Mouse (Mus musculus) heart, postnatal 10 days (tissue): ENCODE measurements around the gene Rab35. TPM values are rescaled to one million over a fixed set of nuclear protein-coding genes. Genes with fewer than 3 reads are reported as not detected.

Experiments used
- DNase-seq, 2 experiments: peaks; one replicate each; pipeline ENCODE4 v3.0.0; 2021
- intact Hi-C: fragments of 180-260 bp; cut with DNase I; formaldehyde crosslinking; loops from one replicate; pipeline ENCODE4 v1.15.1; 2025
- total RNA-seq, 2 experiments: library from RNA; stranded (reverse); gene quantifications; 2 replicates each; pipeline ENCODE4 v1.2.3; 2021

Gene Rab35
- total RNA-seq, 2 experiments from 2014 or later: 51.0 to 52.2 TPM

GRCm38 (mm10) chr5:115644192-115644591, 12.5 kb downstream of the Rab35 start:
- intact Hi-C loops: no loop called here
- no peak for DNase-seq

- intact Hi-C loops: no loop called here
These were observed 17.2 kb downstream of the Rab35 start for GRCm38 (mm10) chr5:115648876-115649275.

GRCm38 (mm10) chr5:115649699-115650098, 18.0 kb downstream of the Rab35 start:
- intact Hi-C loops: loop anchor here (5.0 to 10.0 kb wide), 2 partner anchors 83 to 365 kb away; partner anchors contain the start of gene Bicdl1
- DNase-seq: no peak

More at GRCm38 (mm10) chr5:115648876-115649275, 17.2 kb downstream of the Rab35 start:
- DNase-seq: no peak

- intact Hi-C loops: loop anchor here (5.0 to 10.0 kb wide), 2 partner anchors 81 to 364 kb away; partner anchors contain the start of gene Bicdl1
- DNase-seq: no peak
These were observed 19.2 kb downstream of the Rab35 start for GRCm38 (mm10) chr5:115650885-115651284.

- no peak for DNase-seq
- intact Hi-C loops: loop anchor here (5.0 to 10.0 kb wide), 2 partner anchors 80 to 363 kb away; partner anchors contain the start of gene Bicdl1
These were observed 20.1 kb downstream of the Rab35 start for GRCm38 (mm10) chr5:115651821-115652220.

GRCm38 (mm10) chr5:115652681-115653575, 21.2 kb downstream of the Rab35 start:
- intact Hi-C loops: loop anchor here (5.0 to 10.0 kb wide), 2 partner anchors 79 to 362 kb away; partner anchors contain the start of gene Bicdl1
- peak; percentile 100 for DNase-seq

GRCm38 (mm10) chr5:115653776-115654175, 22.1 kb downstream of the Rab35 start:
- no peak for DNase-seq
- intact Hi-C loops: loop anchor here (5.0 to 10.0 kb wide), 2 partner anchors 79 to 361 kb away; partner anchors contain the start of gene Bicdl1

GRCm38 (mm10) chr5:115656677-115657076, 25.0 kb downstream of the Rab35 start:
- intact Hi-C loops: loop anchor here (10.0 kb wide), 1 partner anchor 358 kb away; no protein-coding TSS in a partner anchor

GRCm38 (mm10) chr5:115657234-115657633, 25.5 kb downstream of the Rab35 start:
- intact Hi-C loops: loop anchor here (10.0 kb wide), 1 partner anchor 358 kb away; no protein-coding TSS in a partner anchor
- DNase-seq: no peak

More at GRCm38 (mm10) chr5:115656677-115657076, 25.0 kb downstream of the Rab35 start:
- DNase-seq: no peak

- no peak for DNase-seq
- intact Hi-C loops: loop anchor here (10.0 kb wide), 1 partner anchor 356 kb away; no protein-coding TSS in a partner anchor
These were observed 26.6 kb downstream of the Rab35 start for GRCm38 (mm10) chr5:115658352-115658751.

- intact Hi-C loops: no loop called here
- no peak for DNase-seq
These were observed 30.9 kb downstream of the Rab35 start for GRCm38 (mm10) chr5:115662658-115663057.

GRCm38 (mm10) chr5:115666366-115667065, 34.8 kb downstream of the Rab35 start:
- no peak for DNase-seq
- intact Hi-C loops: no loop called here

GRCm38 (mm10) chr5:115667210-115667609, 35.5 kb downstream of the Rab35 start:
- no peak for DNase-seq
- intact Hi-C loops: no loop called here

- DNase-seq: no peak
- intact Hi-C loops: no loop called here
These were observed 36.2 kb downstream of the Rab35 start for GRCm38 (mm10) chr5:115667894-115668293.

GRCm38 (mm10) chr5:115668986-115669385, 37.3 kb downstream of the Rab35 start:
- no peak for DNase-seq

GRCm38 (mm10) chr5:115669974-115670373, 38.3 kb downstream of the Rab35 start:
- intact Hi-C loops: no loop called here
- no peak for DNase-seq

More at GRCm38 (mm10) chr5:115668986-115669385, 37.3 kb downstream of the Rab35 start:
- intact Hi-C loops: no loop called here

- intact Hi-C loops: no loop called here
- DNase-seq: no peak
These were observed 38.7 kb downstream of the Rab35 start for GRCm38 (mm10) chr5:115670406-115670805.

GRCm38 (mm10) chr5:115671846-115672245, 40.1 kb downstream of the Rab35 start:
- DNase-seq: no peak
- intact Hi-C loops: no loop called here

GRCm38 (mm10) chr5:115685126-115685525, 53.4 kb downstream of the Rab35 start:
- no peak for DNase-seq
- intact Hi-C loops: no loop called here

GRCm38 (mm10) chr5:115686716-115687115, 55.0 kb downstream of the Rab35 start:
- intact Hi-C loops: no loop called here
- DNase-seq: no peak

- intact Hi-C loops: no loop called here
- no peak for DNase-seq
These were observed 61.6 kb downstream of the Rab35 start for GRCm38 (mm10) chr5:115693271-115693670.
